Mouse (Mus musculus) urinary bladder, postnatal 14 days (tissue): ENCODE results near the gene Gm21719.
"Not testable (repeated sequence)": the region's sequence is repeated elsewhere in the genome, so short reads cannot be mapped to it uniquely, and the experiment has no call there.

Experiments used
- DNase-seq: peaks from one replicate; pipeline ENCODE4 v3.0.0; 2021; ENCODE audit warnings: low spot score

The Gm21719 gene

DNA sequence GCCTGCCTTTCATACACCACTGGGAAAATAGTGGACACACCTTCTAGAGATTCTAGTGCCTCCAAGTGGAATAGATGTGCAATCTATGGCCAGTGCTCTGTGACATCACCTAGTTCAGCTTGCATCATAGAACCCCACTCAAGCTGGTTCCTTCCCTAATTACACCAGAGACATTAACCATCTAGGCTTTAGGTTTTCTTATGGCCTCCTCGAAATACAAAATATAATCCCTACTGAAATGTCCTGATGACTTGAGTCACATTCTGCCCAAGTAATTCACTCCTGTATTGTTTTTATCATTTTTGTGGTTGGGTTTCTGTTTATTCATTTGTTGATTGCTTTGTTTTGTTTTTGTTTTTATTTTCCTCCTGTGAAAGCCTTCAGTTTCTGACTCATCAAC, at the start of gene Gm21719:
Gene Gm21719, minus strand, starts transcription at position 101 of the 400 bp plus-strand sequence.
- not testable (repeated sequence) for DNase-seq
